Mouse (Mus musculus) heart, adult 11 months (tissue): ENCODE measurements around the gene Mrrf.
A peak's percentile ranks its signal among the peaks of the same experiment; 100 is the strongest.

Experiments used
- DNase-seq: peaks from one replicate; pipeline ENCODE4 v3.0.0; 2022

Mrrf gene

GRCm38 (mm10) chr2:36136300-36136941, at the start of gene Mrrf, which contains the start of gene Rbm18:
Mrrf (plus strand) TSS chr2:36136389.
Rbm18 (minus strand) TSS chr2:36136773.
- peak; percentile 99 for DNase-seq

GRCm38 (mm10) chr2:36089190-36089589, 47.0 kb upstream of the Mrrf start:
- no peak for DNase-seq

GRCm38 (mm10) chr2:36090853-36091741, 45.1 kb upstream of the Mrrf start:
- peak; percentile 90 for DNase-seq

GRCm38 (mm10) chr2:36092748-36093147, 43.4 kb upstream of the Mrrf start:
- no peak for DNase-seq

GRCm38 (mm10) chr2:36093301-36093700, 42.9 kb upstream of the Mrrf start:
- DNase-seq, result no peak

- no peak for DNase-seq
Measured at GRCm38 (mm10) chr2:36093914-36094475, 42.2 kb upstream of the Mrrf start.

GRCm38 (mm10) chr2:36097129-36097815, 38.9 kb upstream of the Mrrf start:
- DNase-seq, result no peak

GRCm38 (mm10) chr2:36098021-36098420, 38.2 kb upstream of the Mrrf start:
- DNase-seq, result no peak

- peak; percentile 92 for DNase-seq
Measured at GRCm38 (mm10) chr2:36099739-36100138, 36.5 kb upstream of the Mrrf start.

- DNase-seq, result no peak
Measured at GRCm38 (mm10) chr2:36101866-36102558, 34.2 kb upstream of the Mrrf start.

- DNase-seq, result no peak
Measured at GRCm38 (mm10) chr2:36102559-36102946, 33.6 kb upstream of the Mrrf start.

GRCm38 (mm10) chr2:36103069-36103554, 33.1 kb upstream of the Mrrf start:
- peak; percentile 89 for DNase-seq

GRCm38 (mm10) chr2:36103555-36104367, 32.4 kb upstream of the Mrrf start:
- no peak for DNase-seq

- DNase-seq, result no peak
Measured at GRCm38 (mm10) chr2:36104436-36104955, 31.7 kb upstream of the Mrrf start.

- peak; percentile 96 for DNase-seq
Measured at GRCm38 (mm10) chr2:36104956-36105741, 31.0 kb upstream of the Mrrf start, which contains the start of gene Lhx6. Lhx6 (minus strand) TSS chr2:36105408.

- DNase-seq, result no peak
Measured at GRCm38 (mm10) chr2:36108615-36109014, 27.6 kb upstream of the Mrrf start.

- no peak for DNase-seq
Measured at GRCm38 (mm10) chr2:36112632-36113031, 23.6 kb upstream of the Mrrf start.

GRCm38 (mm10) chr2:36126795-36127429, 9.3 kb upstream of the Mrrf start:
- peak; percentile 66 for DNase-seq

- DNase-seq, result peak; percentile 96
Measured at GRCm38 (mm10) chr2:36127973-36128372, 8.2 kb upstream of the Mrrf start.

GRCm38 (mm10) chr2:36129051-36129450, 7.1 kb upstream of the Mrrf start:
- peak; percentile 68 for DNase-seq
